Mouse (Mus musculus) activated CD4-positive, CD25-positive, alpha-beta regulatory T cell, adult 4 months (primary cell): ENCODE data around the gene 2610021A01Rik. TPM values are rescaled to one million over a fixed set of nuclear protein-coding genes. Genes with fewer than 3 reads are reported as not detected.
A peak's percentile ranks its signal among the peaks of the same experiment; 100 is the strongest.
"Not testable (repeated sequence)": the region's sequence is repeated elsewhere in the genome, so short reads cannot be mapped to it uniquely, and the experiment has no call there.

Source experiments
- ATAC-seq: one replicate; pipeline ENCODE4 v1.8.0; 2017
- polyA plus RNA-seq, 2 experiments: library from polyadenylated mRNA; unstranded; fragments of 100-300 nt; shearing (Covaris generic); gene quantifications; one replicate each; pipeline ENCODE4 v1.2.1; 2017

2610021A01Rik gene
- 10 to 100 TPM; 16.1 to 19.1 TPM for polyA plus RNA-seq

GRCm38 (mm10) chr7:41599034-41599813 lies at the start of gene 2610021A01Rik:
Gene 2610021A01Rik, plus strand, starts transcription at chr7:41599230.
- peak; percentile 97 for ATAC-seq

DNA sequence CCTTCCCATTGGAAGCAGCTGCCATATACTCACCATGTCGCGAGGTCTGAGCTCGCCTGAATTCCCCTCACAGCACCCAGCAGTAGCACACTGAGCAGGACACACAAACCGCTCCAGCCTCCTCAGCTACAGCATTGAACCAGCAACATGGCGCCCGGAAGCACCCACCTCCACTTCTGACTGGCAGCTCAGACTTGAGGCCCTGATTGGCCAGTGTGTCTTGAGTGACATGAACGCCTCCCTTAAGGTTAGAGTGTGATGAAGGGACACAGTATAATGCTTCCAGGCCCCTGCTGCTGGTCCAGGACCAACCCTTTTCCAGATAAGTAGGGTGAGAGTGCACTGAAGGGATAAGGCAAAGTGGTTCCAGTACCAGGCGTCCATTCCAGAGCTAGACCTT lies 38.3 kb upstream of the 2610021A01Rik start:
- no peak for ATAC-seq

GRCm38 (mm10) chr7:41573562-41573961 lies 25.5 kb upstream of the 2610021A01Rik start, which contains the start of gene Gm6871:
Gene Gm6871, minus strand, starts transcription at chr7:41573662.
- not testable (repeated sequence) for ATAC-seq

DNA sequence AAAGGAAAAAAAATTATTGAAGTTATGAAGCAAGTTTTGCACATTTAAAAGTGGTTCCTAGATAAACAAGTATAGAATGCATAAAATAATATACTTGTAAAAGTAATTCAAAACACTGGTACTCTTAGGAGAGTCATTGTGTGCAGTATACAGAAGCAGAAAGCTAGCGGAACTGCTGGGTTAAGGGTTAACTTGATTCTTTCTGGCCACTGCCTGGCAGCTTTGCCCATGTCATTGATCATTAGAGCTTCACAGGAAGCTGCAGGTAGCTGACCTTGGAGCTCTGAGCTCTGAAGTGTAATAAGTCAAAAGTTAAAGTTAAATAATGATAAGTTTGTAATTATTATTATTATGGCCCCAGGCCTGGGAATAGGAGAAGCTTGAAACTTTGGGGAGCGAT lies 21.1 kb upstream of the 2610021A01Rik start:
- no peak for ATAC-seq

GRCm38 (mm10) chr7:41582028-41582427 lies 17.0 kb upstream of the 2610021A01Rik start:
- no peak for ATAC-seq

GRCm38 (mm10) chr7:41587831-41588230 lies 11.2 kb upstream of the 2610021A01Rik start:
- ATAC-seq, result not testable (repeated sequence)

GRCm38 (mm10) chr7:41598615-41599014 lies 415 bp upstream of the 2610021A01Rik start:
- ATAC-seq, result no peak

GRCm38 (mm10) chr7:41599932-41600548 lies 1.0 kb downstream of the 2610021A01Rik start:
- no peak for ATAC-seq

DNA sequence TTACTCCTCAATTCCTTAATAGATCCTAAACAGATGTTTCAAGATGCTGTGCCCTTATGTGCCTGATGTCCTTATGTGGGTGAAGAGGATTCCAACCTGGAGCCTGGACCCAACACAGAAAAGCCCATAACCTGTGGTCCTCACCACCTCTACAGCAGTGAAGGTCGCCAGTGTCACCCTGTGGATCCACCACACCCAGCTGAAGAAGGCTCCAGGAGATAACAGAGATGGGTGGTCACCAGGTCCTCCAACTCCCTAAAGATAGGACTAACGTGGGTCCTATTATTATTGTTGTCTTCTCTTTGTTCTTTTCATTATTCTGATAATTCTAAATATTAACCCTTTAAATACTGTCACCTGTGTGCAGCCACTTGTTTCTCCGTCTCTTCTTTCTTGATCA lies 12.6 kb downstream of the 2610021A01Rik start:
- no peak for ATAC-seq

- ATAC-seq, result not testable (repeated sequence)
Observed at GRCm38 (mm10) chr7:41616241-41616640, 17.2 kb downstream of the 2610021A01Rik start.

DNA sequence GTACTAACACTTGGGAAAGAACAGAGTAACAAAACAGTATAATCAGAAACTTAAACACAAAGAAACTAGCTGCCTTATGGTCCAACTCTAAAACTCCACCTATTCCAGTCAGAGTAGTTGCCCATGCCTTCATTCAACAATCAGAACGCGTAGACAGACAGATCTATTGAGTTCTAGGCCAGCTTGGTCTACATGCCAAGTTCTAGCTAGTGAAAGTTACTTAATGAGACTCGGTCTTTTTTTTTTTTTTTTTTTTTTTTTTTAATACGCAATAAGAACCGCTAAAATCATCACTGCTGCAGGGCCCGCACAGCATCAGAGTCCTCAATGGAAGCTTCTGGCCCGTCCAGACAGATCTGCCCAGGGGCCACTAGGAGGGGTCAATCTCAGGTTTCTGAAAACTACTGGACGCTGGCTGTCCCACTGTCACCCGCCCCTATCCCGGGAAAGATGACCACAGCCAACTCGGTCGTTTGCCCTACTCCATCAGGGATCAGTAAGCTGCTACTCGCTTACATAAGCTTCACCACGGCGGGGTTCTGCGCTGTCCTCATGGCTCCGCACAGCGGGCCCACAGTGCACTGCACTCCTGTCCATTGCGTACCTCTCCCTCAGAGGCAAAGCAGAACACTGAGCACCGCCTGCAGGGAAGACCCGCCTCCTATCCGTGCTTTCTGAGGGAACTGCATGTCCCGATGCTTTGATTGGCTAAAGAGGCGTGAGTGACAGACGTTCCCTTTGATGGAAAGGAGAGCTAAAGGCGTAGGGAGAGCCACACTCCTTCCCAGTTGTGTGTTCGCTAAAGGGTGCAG lies 33.6 kb downstream of the 2610021A01Rik start, which contains the start of gene Zfp788:
Gene Zfp788, plus strand, starts transcription at position 795 of the 812 bp plus-strand sequence.
- peak; percentile 86 for ATAC-seq

- peak; percentile 86 for ATAC-seq
Observed at GRCm38 (mm10) chr7:41633221-41633984, 34.4 kb downstream of the 2610021A01Rik start.

DNA sequence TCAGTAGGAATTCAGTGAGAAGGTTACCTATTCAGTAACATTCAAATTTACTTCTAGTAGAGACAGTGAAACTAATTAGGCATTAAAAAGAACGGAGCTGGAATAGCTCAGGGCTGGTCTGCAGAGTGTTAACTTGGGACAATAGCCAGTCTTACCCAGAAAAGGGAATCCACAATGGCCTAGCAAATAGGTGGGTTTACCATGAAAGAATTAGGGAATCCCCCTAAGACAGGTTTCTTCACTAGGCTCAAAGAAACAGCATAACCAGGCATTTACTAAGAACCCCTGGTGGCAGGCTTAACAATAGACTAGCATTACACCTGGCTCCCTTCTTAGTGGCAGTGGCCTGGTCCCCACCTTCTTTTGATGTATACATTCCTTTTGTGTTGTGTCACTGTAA lies 75.3 kb downstream of the 2610021A01Rik start:
- ATAC-seq, result not testable (repeated sequence)

Other genes with a start within 250 kb of the 2610021A01Rik start
- gene AI987944, start 205.9 kb upstream of the 2610021A01Rik start, polyA plus RNA-seq, result 10 to 100 TPM; 43.0 to 45.0 TPM
- gene Vmn2r57, start 150.5 kb upstream of the 2610021A01Rik start, polyA plus RNA-seq, result under 1 TPM in 1 of 2 experiments, not detected in 1; 0.32 TPM
- not detected for gene Gm20449, start 99.8 kb upstream of the 2610021A01Rik start, polyA plus RNA-seq
- 10 to 100 TPM; 16.0 to 17.4 TPM for gene AW146154, start 99.3 kb upstream of the 2610021A01Rik start, polyA plus RNA-seq
- not detected for gene Gm6871, start 25.6 kb upstream of the 2610021A01Rik start, polyA plus RNA-seq
- gene Zfp788, start 34.0 kb downstream of the 2610021A01Rik start, polyA plus RNA-seq, result 1 to 10 TPM; 9.2 to 9.7 TPM